Mouse (Mus musculus) G1E (cell line): ENCODE results near the gene Gpr108.

Experiments used
- CTCF ChIP-seq: IDR thresholded peaks from 2 replicates; pipeline ENCODE4 v1.5.1; 2012; ENCODE audit warnings: low read depth, low read length, inconsistent platforms, mixed read lengths
- GATA1 ChIP-seq: IDR thresholded peaks from 2 replicates; pipeline ENCODE4 v1.6.1; 2012; ENCODE audit warnings: borderline replicate concordance, low read length, inconsistent platforms, mixed read lengths
- POLR2AphosphoS5 ChIP-seq: IDR thresholded peaks from 2 replicates; pipeline ENCODE4 v1.6.1; 2012; ENCODE audit warnings: low read depth, low read length, inconsistent platforms; ENCODE audit not compliant: insufficient replicate concordance
- TAL1 ChIP-seq: conservative IDR thresholded peaks from 2 replicates; pipeline ENCODE4 v1.6.1; 2012; ENCODE audit warnings: low read depth, low read length, inconsistent platforms, mixed read lengths

DNA sequence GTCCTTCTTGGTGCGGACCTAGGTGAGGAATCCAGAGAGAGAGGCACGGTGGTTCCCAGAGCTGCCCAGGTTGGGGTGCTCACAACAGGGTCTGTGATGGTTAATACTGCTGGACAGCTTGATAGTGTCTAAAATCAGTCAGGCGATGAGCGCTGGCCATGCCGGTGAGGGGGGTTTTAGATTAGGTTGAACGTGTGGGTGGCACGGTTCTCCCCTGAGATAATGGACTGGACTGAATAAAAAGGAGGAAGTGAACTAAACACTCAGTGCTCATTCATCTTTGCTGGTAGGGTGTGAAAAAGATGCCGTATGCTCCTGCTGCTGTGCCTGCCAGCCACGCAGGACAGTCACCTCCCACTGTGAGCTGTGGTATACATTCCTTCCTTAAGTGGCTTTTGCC lies 24.9 kb downstream of the Gpr108 start:
- TF ChIP-seq CTCF (no peak), POLR2AphosphoS5 (no peak), TAL1 (no peak), GATA1 (no peak)
